Mouse (Mus musculus): ENCODE measurements around the gene Mrps2.

Gene Mrps2

GRCm38 (mm10) chr2:28520581-28520980, 52.7 kb downstream of the Mrps2 start:
- no peak for DNase-seq (ENCODE audit: low spot score in 2 of 2)
